Mouse (Mus musculus) urinary bladder, postnatal 14 days (tissue): ENCODE data around the gene Gm14137.
A peak's percentile ranks its signal among the peaks of the same experiment; 100 is the strongest.

Experiments
- DNase-seq: peaks from one replicate; pipeline ENCODE4 v3.0.0; 2021; ENCODE audit warnings: low spot score

Gene Gm14137

DNA sequence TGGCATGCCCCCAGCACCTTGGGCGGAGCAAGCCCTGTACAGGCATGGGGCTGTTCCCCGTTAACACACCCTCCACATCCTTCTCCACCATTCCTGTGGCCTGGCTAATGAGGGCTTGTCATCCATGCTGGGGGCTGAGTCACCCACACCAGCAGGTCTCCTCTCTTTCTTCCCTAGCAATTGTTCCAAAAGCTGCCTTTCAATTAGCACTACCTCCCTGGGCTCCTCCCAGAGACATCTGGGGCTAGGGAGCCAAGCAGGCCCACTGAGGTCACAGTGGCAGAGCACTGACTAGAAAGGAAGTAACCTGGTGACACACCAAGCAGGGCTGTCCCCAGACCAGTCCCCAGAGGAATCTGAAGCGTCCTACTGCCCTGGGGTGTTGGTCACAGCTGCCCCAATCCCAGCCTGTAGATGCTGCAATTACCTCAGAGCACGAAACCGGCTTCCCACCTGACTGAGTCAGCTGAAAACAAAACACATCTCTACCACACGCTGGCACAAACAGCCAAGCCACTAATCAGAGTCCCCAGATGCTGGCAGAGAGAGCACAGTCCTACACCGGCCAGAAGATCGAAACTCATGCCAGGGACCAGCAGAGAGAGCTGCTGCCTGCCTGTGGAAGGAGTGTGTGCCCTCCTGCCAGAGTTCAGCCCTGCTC lies at the start of gene Gm14137:
TSS of gene Gm14137 (plus strand) at position 519 of the 661 bp plus-strand sequence.
- DNase-seq, result no peak

DNA sequence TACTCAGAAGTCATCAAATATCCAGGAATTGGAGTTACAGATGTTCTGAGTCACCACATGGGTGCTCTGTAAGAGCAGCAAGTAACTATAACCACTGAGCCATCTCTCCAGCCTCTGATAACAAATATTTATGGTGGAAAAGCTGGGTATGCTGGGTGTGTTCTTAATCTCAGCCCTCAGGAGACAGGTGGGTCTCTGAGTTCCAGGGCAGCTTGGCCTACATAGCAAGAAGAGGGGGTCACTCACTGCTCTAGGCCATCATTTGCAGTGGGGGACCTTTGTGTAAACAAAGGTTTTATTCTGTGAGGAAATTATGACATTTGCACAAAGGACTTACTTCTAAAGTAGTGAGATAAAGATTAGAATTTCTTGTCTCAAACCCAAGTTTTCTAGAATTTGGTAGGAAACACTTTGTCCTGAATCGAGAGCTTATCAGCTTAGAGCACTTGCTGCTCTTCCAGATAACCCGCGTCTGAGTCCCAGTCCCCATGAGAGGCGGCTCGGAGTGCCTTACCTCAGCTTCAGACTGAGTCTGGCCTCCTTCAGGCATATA lies 37.9 kb upstream of the Gm14137 start:
- no peak for DNase-seq

DNA sequence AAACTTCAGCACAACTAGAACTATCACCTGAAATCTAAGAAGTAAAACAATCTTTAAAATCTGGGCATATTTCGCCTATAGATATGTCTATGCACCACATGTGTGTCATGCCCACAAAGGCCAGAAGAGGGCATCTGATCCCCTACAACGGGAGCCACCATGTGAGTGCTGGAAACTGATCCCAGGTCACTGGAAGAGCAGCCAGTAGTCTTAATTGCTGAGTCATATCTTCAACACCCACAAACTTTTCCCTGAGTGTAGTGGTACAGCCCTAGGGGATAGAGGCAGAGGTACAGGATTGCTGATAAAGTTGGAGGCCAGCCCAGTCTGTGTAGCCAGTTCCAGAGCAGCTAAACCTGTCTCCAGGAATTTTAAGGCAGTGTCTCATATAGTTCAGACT lies 29.1 kb upstream of the Gm14137 start:
- no peak for DNase-seq

DNA sequence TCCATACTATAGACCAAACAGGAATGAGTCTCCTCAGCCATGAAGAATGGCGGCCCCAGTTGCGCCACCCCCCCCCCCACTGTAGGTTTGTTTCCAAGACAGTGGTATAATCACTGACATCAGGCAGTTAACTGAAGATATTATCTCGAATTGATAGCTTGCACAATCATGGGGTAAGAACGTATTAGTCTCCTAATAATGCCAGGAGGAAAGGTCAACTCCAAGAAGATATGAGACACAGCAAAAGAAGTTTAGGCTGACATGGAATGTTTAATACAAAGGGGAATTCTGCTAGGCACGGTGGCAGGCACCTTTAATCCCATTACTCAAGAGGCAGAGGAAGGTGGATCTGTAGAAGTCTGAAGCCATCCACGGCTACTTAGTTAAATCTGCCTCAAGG lies 27.9 kb upstream of the Gm14137 start:
- no peak for DNase-seq

DNA sequence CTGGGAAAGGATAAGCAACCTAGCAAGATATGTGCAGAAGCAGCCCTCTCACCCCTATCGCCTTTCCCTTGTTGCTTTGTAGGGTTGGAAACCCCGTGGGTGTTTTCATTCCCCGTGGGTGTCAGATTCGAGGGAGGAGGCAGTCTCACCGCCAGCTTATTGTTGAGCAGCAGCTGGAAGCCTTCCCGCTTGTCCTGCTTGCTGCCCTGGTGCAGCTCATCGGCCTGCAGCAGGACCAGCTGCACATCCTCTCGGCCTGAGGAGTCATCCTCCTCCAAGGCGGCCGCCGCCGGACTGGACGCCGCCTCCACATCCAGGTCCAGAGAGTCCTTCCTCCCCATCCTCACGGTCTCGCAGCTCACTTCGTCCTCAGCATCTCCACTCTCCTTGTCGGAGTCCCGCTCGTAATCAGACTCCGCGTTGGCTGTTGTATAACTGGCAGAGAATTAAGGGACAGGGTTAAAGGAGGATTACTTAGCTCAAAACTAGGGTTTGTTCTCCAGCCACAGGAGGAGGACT lies 27.1 kb upstream of the Gm14137 start:
- DNase-seq, result peak; percentile 17

DNA sequence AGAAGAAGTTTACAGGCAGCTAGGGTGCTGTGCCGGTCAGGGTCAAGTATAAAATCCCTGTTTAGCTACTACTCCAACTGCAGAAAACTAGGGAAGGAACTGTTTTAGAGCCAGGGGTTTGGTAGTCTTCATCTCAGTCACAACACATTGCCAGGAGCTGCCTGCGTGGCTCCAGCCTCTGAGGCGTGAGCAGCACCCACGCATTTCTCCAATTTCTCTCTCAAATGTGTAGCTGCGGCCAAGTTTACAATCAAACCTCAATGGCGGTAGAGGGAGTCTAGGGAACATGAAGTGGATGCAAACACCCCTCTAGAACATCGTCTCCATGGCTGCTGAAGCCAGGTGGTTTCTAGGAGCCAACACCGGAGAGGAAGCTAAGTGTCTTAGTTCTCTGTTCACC lies 26.5 kb upstream of the Gm14137 start:
- no peak for DNase-seq

DNA sequence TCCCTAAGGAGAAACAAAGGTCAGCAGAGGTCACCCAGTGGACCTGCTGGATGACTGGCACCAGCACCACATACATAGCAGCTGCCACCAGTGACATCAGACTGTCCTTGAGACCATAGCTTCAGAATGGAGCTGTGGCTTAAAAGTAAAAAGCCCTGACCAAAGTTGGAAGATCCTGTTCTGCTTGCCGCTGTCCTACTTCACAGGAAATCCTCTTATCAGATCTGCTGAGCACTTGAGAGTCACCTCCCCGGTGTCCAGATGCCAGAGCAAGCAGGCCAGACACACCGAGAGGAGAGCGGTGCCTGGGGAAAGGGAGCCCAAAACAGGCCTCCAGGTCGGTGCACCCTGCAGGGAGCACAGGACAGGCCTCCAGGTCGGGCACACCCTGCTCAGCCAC lies 22.1 kb upstream of the Gm14137 start:
- DNase-seq, result no peak

DNA sequence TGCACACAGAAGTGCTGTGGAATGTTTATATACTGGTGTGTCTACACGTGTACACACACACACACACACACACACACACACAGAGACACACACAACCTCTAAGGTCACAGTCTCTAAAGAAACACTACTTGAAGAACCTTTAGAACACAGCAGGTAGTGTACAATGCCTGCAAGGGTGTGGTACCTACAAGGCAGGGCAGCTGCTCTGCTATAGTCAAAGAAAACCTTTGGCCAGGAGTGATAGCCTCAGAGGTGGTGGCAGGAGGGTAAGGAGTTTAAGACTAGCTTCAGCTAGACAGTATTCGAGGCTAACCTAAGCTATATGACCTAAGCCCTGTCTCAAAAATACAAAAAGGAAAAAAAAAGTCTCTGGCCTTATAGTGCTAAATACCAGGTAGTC lies 19.6 kb upstream of the Gm14137 start:
- DNase-seq, result no peak

DNA sequence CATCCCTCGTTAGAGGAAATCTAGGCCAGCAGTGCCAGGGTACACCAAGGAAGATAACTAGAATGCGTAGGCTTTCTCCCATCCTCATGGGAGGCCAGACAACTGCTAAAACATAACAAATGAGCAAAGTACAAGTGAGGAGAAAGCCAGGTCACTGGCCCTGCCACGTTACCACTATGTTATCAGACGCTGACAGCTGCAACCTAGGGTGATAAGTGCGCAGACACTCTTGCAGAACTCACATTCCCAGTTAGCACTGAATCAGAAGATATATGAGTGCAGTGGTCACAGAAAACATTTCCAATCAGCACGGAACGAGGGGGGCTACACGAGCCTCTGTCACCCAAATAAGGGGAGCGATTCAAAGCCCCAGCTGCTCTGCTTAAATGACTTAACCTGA lies 18.9 kb upstream of the Gm14137 start:
- DNase-seq, result no peak

DNA sequence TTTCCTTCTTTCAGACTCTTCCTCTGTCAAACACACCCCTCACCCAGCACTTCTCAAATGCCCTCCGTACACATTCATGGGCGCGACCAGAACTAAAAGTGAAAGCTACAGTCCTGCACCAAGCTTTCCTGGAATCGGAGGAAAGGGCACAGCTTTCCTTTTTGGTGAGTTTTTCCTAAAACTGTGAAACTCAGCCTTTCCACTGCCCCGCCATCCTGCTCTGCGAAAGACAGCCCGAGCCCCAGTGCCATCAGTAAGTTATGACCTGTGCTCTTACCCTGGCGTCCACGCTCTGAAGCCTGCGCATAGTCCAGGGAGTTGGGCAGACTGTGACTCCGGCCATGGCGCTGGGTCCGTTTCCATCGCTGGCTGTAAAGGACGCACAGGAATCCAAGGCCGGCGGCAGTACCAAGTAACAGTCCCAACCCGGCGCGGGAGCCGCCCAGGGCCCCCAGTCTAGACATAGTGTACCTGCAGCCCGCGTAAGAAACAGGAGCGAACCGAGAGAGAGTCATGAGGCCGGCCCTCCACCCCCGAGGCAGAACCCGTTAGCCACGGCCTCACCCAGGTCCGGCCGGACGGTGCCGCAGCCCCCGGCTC lies 18.1 kb upstream of the Gm14137 start:
- no peak for DNase-seq

DNA sequence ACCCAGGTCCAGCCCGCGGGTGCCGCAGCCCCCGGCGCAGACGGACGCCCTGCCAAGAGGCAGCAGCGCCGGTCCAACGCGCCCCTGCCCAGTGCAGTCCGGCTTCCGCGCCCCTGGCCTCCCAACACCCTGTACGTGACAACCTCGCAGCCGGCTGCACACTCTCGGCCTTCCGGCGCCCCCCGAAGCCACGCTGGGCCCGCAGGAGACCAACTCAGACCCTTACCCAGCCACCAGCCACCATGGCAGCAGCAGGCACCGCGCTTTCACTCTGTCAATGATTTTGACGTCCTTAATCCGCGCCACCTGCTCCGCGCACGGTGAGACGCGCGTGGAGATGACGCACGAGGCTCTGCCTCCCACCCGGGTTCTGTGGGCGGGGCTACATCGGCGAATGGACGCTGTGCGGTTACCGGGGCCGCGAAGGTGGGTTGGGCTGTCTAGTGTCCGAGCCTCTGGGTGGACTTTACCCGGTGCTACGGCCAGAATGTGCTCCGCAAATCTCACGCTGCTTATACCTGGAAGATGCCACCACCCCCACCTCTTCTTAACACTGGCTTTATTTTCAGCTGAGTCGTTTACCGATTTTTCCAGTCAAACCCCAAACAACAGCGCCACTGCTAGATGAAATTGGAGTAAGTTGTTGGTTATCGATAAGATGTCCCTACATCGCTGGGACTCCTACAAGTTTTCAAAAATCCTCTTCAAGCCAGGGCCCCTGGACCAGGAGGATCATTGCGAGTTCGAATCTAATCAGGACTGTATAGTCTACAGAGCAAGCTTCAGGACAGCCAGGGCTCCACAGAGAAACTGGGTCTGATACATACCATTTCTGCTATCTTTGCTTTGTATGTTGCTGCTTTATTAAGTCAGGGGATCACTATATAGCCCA lies 17.4 kb upstream of the Gm14137 start, which contains the start of gene Rmdn3:
TSS of gene Rmdn3 (minus strand) at position 354 of the 892 bp plus-strand sequence.
- peak; percentile 94 for DNase-seq

DNA sequence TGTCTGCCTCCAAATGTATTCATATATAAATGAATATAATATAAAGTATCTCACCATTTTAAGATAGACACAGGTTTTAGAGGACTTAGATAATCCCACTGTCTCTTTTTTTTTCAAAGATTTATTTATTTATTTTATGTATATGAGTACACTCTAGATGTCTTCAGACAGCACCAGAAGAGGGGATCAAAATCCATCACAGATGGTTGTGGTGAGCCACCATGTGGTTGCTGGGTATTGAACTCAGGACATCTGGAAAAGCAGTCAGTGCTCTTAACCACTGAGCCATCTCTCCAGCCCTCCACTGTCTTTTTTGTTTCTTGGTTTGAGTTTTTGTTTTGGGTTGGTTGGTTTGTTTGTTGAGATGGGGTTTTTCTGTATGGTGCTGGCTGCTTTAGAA lies 16.5 kb upstream of the Gm14137 start:
- DNase-seq, result no peak

DNA sequence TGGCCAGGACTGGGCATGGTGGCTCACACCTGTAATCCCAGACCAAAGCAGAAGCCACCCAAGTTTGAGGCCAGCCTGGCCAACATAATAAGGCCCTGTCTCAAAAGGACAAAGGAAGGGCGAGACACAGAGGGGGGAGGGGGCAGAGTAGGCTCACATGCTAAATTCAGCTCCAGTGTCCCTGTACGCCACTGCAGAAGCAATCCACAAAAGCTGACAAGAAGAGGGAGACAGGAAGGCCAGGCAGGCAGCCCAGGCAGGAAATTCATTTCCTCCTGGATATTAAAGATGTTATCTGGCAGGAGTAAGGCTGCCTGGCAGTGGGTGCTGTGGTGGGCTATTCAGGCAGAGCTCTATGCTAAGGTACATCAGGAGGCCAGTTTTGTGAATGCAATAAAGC lies 13.1 kb upstream of the Gm14137 start:
- no peak for DNase-seq

DNA sequence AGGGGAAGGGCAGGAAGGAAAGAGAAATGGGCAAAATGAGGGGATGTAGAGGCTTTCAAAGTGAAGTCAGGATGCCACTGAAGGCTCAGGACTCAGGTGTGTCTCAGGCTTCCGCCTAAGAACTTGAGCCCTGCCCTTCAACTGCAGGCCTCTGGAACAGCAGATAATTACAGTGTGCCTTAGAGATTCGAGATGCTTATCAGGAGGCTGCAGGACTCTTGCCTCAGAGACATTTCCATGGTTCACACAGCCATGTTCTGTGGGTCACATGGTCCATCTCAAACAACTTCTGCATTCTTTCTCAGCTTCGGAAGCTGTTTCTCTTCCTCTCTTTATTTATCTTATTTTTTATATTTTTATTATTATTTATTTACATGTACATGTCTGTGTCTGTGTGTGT lies 11.2 kb upstream of the Gm14137 start:
- DNase-seq, result no peak

DNA sequence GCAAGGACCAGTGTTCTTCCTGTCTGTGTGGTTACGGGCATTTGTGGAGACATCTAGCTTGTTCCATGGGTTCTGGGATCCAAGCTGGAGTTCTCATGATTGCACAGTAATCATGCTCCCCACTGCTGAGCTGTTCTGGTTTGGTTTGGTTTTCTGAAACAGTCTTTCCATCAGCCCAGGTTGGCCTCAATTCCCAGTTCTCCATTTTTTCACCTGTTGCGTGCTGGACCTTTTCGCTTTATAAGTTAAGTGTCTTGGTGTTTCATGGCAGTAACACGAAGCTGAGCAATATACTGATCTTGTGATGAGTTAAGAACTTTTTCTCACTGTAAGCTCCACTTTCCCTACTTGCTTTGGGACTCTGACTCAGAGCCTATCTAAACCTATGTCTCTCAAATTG lies 10.3 kb upstream of the Gm14137 start:
- no peak for DNase-seq

DNA sequence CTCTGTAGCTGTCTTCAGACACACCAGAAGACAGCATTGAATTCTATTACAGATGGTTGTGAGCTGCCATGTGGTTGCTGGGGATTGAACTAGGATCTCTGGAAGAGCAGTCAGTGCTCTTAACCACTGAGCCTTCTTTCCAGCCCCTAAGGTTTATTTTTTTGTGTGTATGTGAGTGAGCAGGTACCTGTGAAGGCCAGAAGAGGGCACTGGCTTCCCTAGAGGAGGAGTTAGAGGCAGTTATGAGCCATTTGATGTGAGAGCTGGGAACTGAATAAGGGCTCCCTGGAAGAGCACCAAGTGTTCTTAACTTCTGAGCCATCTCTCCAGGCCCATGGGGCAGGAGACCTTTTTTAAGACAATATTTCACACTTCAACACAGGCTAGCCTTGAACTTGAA lies 8.9 kb upstream of the Gm14137 start:
- DNase-seq, result no peak

DNA sequence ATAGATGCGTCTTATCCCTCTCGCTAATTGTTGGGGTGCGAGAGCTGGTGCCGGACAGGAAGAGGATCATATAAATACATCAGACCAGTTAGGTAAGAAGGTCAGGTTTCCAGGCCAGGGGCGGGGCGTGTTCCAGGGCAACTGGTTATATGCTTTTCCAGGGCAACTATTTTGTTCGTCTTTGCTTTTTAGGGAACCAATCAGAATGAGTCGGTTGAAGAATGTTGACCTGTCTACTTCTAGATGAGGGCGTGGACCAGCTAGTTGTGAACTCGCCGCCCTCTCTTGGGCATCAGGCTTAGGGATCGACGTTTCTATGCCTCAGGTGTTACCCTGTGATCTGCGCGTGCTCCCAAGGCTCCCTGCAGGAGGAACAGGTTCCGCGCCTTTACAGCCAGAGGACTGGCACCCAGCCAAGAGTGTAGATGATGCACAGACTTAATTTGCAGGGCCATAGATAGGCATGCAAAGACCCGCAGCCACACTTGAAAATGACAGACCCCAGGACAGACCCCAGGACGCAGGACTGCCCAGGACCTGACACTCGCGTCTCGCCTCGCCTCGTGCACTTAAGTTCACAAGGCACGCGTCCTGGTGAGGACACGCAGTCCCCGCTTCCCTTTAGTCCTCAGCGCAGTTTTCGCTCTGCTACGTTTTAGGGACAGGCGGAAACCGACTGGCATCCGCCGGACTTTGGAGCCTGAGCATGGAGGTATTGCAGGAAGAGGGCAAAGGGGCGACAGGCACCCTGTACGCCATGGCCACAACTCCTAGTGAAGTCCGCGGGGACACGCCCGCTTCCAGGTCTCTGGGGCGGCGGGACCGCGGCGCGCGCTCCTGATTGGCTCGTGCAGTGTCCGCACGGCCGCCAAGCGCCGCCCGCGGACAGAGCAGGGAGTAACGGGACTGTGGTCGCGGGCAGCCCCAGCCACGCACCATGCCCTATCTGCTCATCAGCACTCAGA lies 7.1 kb upstream of the Gm14137 start, which contains the start of gene Gchfr:
TSS of gene Gchfr (plus strand) at position 873 of the 965 bp plus-strand sequence.
- DNase-seq, result peak; percentile 73

DNA sequence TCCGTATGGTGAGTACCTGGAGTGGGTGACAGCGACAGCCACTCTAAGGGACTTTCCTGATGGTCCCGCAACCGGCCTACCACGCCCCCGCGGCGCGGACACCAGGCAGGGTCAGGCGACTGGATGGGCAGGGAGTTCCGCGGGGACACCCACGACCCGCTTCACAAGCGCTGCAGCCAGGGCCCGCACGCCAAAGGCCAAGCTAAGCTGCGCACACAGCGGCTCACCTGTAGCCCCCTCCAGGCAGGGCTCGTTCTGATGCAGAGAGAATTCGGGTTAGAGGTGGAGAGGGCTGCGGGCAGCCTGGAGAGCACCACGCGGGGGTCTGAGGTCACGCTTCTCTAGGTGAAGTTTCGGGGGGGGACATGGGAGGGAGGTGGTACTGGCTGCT lies 6.4 kb upstream of the Gm14137 start:
- no peak for DNase-seq

DNA sequence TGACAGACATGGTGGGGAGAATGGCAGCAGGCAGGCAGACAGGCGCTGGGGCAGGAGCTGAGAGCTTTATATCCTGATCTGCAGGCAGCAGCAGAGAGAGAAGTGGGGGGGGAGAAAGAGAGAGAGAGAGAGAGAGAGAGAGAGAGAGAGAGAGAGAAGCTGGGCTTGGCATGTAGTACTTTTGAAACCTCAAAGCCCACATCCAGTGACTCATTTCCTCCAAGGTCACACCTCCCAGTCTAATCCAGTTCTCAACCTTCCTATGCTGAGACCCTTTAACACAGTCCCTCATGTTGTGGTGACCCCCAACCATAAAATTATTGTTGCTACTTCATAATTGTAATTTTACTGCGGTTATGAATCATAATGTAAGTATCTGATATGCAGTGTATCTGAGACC lies 4.0 kb upstream of the Gm14137 start:
- no peak for DNase-seq

DNA sequence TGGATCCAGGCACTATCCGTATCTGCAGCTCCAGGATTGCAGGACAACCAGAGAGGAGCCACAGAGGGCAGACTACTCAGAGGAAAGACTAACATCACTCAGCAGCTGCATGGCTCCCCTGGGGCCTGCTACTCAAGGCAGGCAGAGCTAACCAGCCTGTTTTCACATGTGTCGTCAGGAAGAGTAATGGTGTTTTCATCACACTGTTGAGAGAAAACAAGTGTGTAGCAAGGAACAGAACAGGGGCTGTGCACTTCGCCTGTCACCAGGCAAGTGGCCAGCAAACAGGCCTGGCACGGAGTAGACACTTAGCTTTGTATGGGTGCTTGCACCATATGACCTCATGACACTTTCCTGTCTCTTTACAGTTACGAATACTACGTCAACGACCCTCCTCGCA lies 2.7 kb upstream of the Gm14137 start:
- no peak for DNase-seq

DNA sequence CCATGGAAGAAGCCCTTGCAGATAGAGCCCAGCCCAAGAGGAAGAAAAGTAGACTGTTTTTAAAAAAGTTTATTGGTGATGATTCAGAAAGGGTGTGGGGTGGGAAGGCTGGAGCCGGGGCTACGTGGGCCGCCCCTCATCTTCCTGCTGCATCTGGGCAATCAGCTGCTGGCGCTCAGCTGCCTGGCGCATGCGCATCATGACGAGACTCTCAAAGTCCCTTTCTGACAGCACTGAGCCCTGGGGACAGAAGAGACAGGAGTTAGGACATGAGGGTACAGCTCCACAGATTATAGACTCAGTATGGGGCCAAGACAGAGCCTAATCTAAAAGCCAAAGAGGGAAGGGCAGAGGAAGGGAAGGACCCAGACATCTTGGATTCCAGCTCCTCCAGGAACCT lies 1.9 kb upstream of the Gm14137 start:
- DNase-seq, result no peak
